Mouse (Mus musculus): ENCODE measurements around the gene Iars2. TPM values are rescaled to one million over a fixed set of nuclear protein-coding genes. Genes with fewer than 3 reads are reported as not detected.

Gene Iars2
- polyA plus RNA-seq (2012), result 7.0 and 9.3 TPM in 2 replicates

GRCm38 (mm10) chr1:185328721-185329610, at the start of gene Iars2:
Gene Iars2 (minus strand): TSS chr1:185329396.

GRCm38 (mm10) chr1:185362677-185363520, 33.7 kb upstream of the Iars2 start, which contains the start of gene Eprs:
Gene Eprs (plus strand): TSS chr1:185363044.

GRCm38 (mm10) chr1:185331983-185332430, 2.8 kb upstream of the Iars2 start, which contains the start of gene Bpnt1:
Gene Bpnt1 (plus strand): TSS chr1:185332149.

Other genes starting within 250 kb of the Iars2 start
- gene Rab3gap2, start 125.3 kb downstream of the Iars2 start, polyA plus RNA-seq (2012), result 20.5 and 23.6 TPM in 2 replicates
- gene Bpnt1, start 2.8 kb upstream of the Iars2 start, polyA plus RNA-seq (2012), result 8.8 and 11.2 TPM in 2 replicates
- 9.7 and 12.2 TPM in 2 replicates for gene Eprs, start 33.6 kb upstream of the Iars2 start, polyA plus RNA-seq (2012)
- 0.07 and 0.12 TPM in 2 replicates for gene Slc30a10, start 125.5 kb upstream of the Iars2 start, polyA plus RNA-seq (2012)